Mouse (Mus musculus) thymus, adult 2 months (tissue): ENCODE measurements around the gene Zp1.

Experiments used
- CTCF ChIP-seq: fragments of 200-500 bp; IDR thresholded peaks from 2 replicates; pipeline ENCODE4 v1.5.1; 2012; ENCODE audit warnings: mild to moderate bottlenecking, control low read depth, low read length, moderate library complexity, borderline replicate concordance; ENCODE audit not compliant: control insufficient read depth, poor library complexity, insufficient read depth; ENCODE audit errors: extremely low read depth
- POLR2A ChIP-seq: fragments of 200-500 bp; IDR thresholded peaks from 2 replicates; pipeline ENCODE4 v1.6.1; 2012; ENCODE audit warnings: mild to moderate bottlenecking, low read length, control low read depth, moderate library complexity; ENCODE audit not compliant: control insufficient read depth, poor library complexity, insufficient read depth; ENCODE audit errors: extremely low read depth

- TF ChIP-seq CTCF (no peak), POLR2A (no peak)
Measured at GRCm38 (mm10) chr19:10880975-10881425, 39.4 kb downstream of the Zp1 start.
